ENCODE assay signal across 8 mouse cellular contexts in the genomic region with DNA sequence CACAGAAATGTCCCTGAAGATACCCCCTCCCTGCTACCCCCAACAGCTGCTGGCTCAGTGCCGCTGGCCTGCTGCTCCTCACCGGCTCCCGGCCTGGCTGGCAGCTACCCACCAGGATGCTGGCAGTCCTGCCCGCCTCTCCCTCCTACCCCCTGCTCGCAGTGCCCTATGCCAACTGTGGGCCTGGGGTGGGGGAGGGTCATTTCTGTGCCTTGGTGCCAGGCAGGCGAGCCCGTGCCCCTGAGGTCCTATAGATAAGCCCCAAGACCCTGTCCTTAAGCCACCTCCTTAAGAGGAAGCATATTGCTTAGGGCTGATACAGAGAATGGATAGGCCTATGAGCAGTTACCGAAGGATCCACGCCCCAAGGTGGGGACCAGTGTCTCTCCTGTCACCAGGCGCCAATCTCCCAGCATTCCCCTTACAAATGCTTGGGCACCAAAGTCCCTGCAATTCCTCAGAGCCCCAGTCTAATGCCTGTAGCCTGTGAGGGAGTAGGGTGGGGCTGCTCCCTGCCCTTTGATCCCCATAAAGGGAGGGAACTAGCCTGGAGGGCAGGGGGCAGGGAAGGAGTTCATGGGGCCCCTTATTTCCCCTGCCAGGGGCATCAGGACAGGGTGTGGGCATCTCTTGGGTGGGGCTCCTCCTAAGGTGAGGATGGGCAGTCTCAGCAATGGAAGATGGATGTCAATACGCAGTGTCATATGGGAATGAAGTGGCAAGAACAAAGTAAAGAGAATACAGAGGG. TPM values are rescaled to one million over a fixed set of nuclear protein-coding genes. Genes with fewer than 3 reads are reported as not detected.
A peak's percentile ranks its signal among the peaks of the same experiment; 100 is the strongest.
DNase-seq lines count a peak whose midpoint lies in the region; ATAC-seq and TF ChIP-seq lines count a peak whose summit lies in the region.
"Had no signal": no experiment of that assay in that cellular context is flagged by ENCODE, and none has a peak within 500 bp of the region (broad histone marks: within the 10 kb centered on the region; RNA-seq: fewer than 3 reads in every experiment).

No protein-coding gene starts in this region.

- no peak for TF ChIP-seq POLR2A in liver, adult 2 months (IDR thresholded peaks at IDR 0.05; ENCODE audit: extremely low read depth, insufficient read depth, low read length)

- peaks cover 32% of the 10 kb centered on the region for H3K4me1 ChIP-seq in liver, adult 2 months (ENCODE audit: control insufficient read depth, insufficient read depth, low read length)
- H3K4me1 ChIP-seq in liver, postnatal 0 days (ENCODE audit: insufficient read depth), result peaks cover 51% of the 10 kb centered on the region

- no peak for ATAC-seq in liver, postnatal 0 days
- ATAC-seq in erythroblast, adult 5-6 weeks (replicated peaks; ENCODE audit: low FRiP score, poor library complexity, severe bottlenecking), result no peak

- intact Hi-C loops in heart, postnatal 14 days (cut with DNase I), result no loop called here

- TF ChIP-seq CTCF in liver, adult 2 months (IDR thresholded peaks at IDR 0.05; ENCODE audit: low read depth, low read length), result no peak
- no peak for TF ChIP-seq CTCF in liver, postnatal 0 days (IDR thresholded peaks at IDR 0.05; ENCODE audit: low read depth)

- no peak overlapping the region for H3K9ac ChIP-seq in liver, adult 2 months (ENCODE audit: low read depth, low read length)
- peak overlapping the region; percentile 34; the same call in 1 of the 2 replicates for H3K9ac ChIP-seq in liver, postnatal 0 days (replicated peaks)

- no peak overlapping the region for H3K4me3 ChIP-seq in liver, adult 2 months (ENCODE audit: insufficient read depth, low read depth, low read length)
- H3K4me3 ChIP-seq in liver, postnatal 0 days (ENCODE audit: low read depth, low read length), result peak overlapping the region; percentile 36

- 40% methylated on average over 11 of the region's 11 CpGs for WGBS in liver, adult 2 months
- WGBS in liver, postnatal 0 days (ENCODE audit: insufficient replicate concordance), result 57% methylated on average over 11 of the region's 11 CpGs

- peaks cover 80% of the 10 kb centered on the region for H3K79me2 ChIP-seq in liver, adult 2 months (ENCODE audit: control insufficient read depth, insufficient read depth, low read length)

- peak; percentile 50 for DNase-seq in liver, adult 2 months (ENCODE audit: extremely low read depth, low read depth, low spot score)
- no peak for DNase-seq in liver
- DNase-seq in Muller cell, postnatal 12 days (ENCODE audit: inconsistent ontology term), result peak; percentile 51
- peak; percentile 56 for DNase-seq in cerebellum, adult 8-10 months
- DNase-seq in heart, postnatal 14 days, result peak; percentile 75 to 86
- no peak for DNase-seq in liver, postnatal 0 days

- no peaks in the 10 kb centered on the region for H3K27me3 ChIP-seq in liver, adult 2 months (ENCODE audit: control insufficient read depth, insufficient read depth, low read length)
- peaks cover 12% of the 10 kb centered on the region for H3K27me3 ChIP-seq in liver, postnatal 0 days (ENCODE audit: insufficient read depth, low read length)

- no peaks in the 10 kb centered on the region for H3K9me3 ChIP-seq in liver, postnatal 0 days (ENCODE audit: low read length)

- H3K27ac ChIP-seq in liver, adult 2 months (replicated peaks; ENCODE audit: insufficient read depth, low read depth, low read length), result peak overlapping the region; percentile 10
- H3K27ac ChIP-seq in liver, postnatal 0 days (ENCODE audit: low read depth), result peak overlapping the region; percentile 99

- peaks cover 2% of the 10 kb centered on the region; the same call in 1 of the 2 replicates for H3K36me3 ChIP-seq in liver, adult 2 months (ENCODE audit: control insufficient read depth, insufficient read depth, low read length)
- H3K36me3 ChIP-seq in liver, postnatal 0 days (replicated peaks; ENCODE audit: insufficient read depth, low read length), result 0 out of 2 replicates have a peak, but pooled peaks cover 5% of the 10 kb centered on the region

- no peak for TF ChIP-seq EP300 in liver, postnatal 0 days (IDR thresholded peaks at IDR 0.05; ENCODE audit: low read depth)

- H3K4me2 ChIP-seq in liver, postnatal 0 days (ENCODE audit: low read depth, low read length), result peak overlapping the region; percentile 60

RNA-seq across cellular contexts. Expression of a gene that starts 6.3 kb away (rescaled TPM):
- total RNA-seq in liver, adult 2 months (2014; rRNA removed), result 28.9 and 31.9 TPM in 2 replicates
- 85.0 and 87.2 TPM in 2 replicates for polyA plus RNA-seq in liver, adult 2 months (2012; rRNA removed)
- total RNA-seq in heart, postnatal 14 days (2021), result 10 to 100 TPM; 18.4 to 27.3 TPM
- 4.1 and 4.7 TPM in 2 replicates for polyA plus RNA-seq in liver, postnatal 0 days (2015; fragmentation: Nextera tagmentation; extraction: Ambion mirVana)
- 5.8 and 7.7 TPM in 2 replicates for total RNA-seq in erythroblast, adult 5-6 weeks (2015; ENCODE audit: low replicate concordance)
- total RNA-seq in erythroblast, adult 5-6 weeks (2017; ENCODE audit: low replicate concordance), result 5.4 and 15.2 TPM in 2 replicates

RNA-seq across cellular contexts. Expression of a gene that starts 14.3 kb away (rescaled TPM):
- not detected in 2 replicates for total RNA-seq in liver, adult 2 months (2014; rRNA removed)
- polyA plus RNA-seq in liver, adult 2 months (2012; rRNA removed), result not detected in 2 replicates
- under 1 TPM in 1 of 2 experiments, not detected in 1; 0.98 TPM for total RNA-seq in heart, postnatal 14 days (2021)
- polyA plus RNA-seq in liver, postnatal 0 days (2015; fragmentation: Nextera tagmentation; extraction: Ambion mirVana), result not detected in 2 replicates
- 0.63 and 3.7 TPM in 2 replicates for total RNA-seq in erythroblast, adult 5-6 weeks (2015; ENCODE audit: low replicate concordance)
- total RNA-seq in erythroblast, adult 5-6 weeks (2017; ENCODE audit: low replicate concordance), result 0.17 TPM in 1 of 2 replicates, not detected in the other

RNA-seq across cellular contexts. Expression of a gene that starts 23.3 kb away (rescaled TPM):
- total RNA-seq in liver, adult 2 months (2014; rRNA removed), result not detected in 2 replicates
- polyA plus RNA-seq in liver, adult 2 months (2012; rRNA removed), result 0.04 TPM in 1 of 2 replicates, not detected in the other
- total RNA-seq in heart, postnatal 14 days (2021), result under 1 TPM; 0.22 to 0.48 TPM
- 0.13 and 0.15 TPM in 2 replicates for polyA plus RNA-seq in liver, postnatal 0 days (2015; fragmentation: Nextera tagmentation; extraction: Ambion mirVana)
- total RNA-seq in erythroblast, adult 5-6 weeks (2015; ENCODE audit: low replicate concordance), result not detected in 2 replicates
- not detected in 2 replicates for total RNA-seq in erythroblast, adult 5-6 weeks (2017; ENCODE audit: low replicate concordance)
- total RNA-seq: left cerebral cortex, postnatal 25 days had no signal

RNA-seq across cellular contexts. Expression of a gene that starts 23.4 kb away (rescaled TPM):
- 29.0 and 33.0 TPM in 2 replicates for total RNA-seq in liver, adult 2 months (2014; rRNA removed)
- polyA plus RNA-seq in liver, adult 2 months (2012; rRNA removed), result 62.6 and 67.3 TPM in 2 replicates
- total RNA-seq in heart, postnatal 14 days (2021), result 10 to 100 TPM; 44.7 to 46.1 TPM
- polyA plus RNA-seq in liver, postnatal 0 days (2015; fragmentation: Nextera tagmentation; extraction: Ambion mirVana), result 18.8 and 20.0 TPM in 2 replicates
- total RNA-seq in erythroblast, adult 5-6 weeks (2015; ENCODE audit: low replicate concordance), result 2.1 and 6.3 TPM in 2 replicates
- total RNA-seq in erythroblast, adult 5-6 weeks (2017; ENCODE audit: low replicate concordance), result 1.8 and 3.1 TPM in 2 replicates

RNA-seq across cellular contexts. Expression of a gene that starts 26.5 kb away (rescaled TPM):
- total RNA-seq in liver, adult 2 months (2014; rRNA removed), result not detected in 2 replicates
- polyA plus RNA-seq in liver, adult 2 months (2012; rRNA removed), result 0.05 TPM in 1 of 2 replicates, not detected in the other
- total RNA-seq in heart, postnatal 14 days (2021), result not detected
- polyA plus RNA-seq in liver, postnatal 0 days (2015; fragmentation: Nextera tagmentation; extraction: Ambion mirVana), result 0.05 TPM in 1 of 2 replicates, not detected in the other
- total RNA-seq in erythroblast, adult 5-6 weeks (2015; ENCODE audit: low replicate concordance), result not detected in 2 replicates
- total RNA-seq in erythroblast, adult 5-6 weeks (2017; ENCODE audit: low replicate concordance), result not detected in 2 replicates

Comparison
In these comparisons a context has a peak if more than half of its experiments do, and no peak if none do; other contexts are left out.
1. DNase-seq: peak in liver, adult 2 months (single experiment), Muller cell, postnatal 12 days (single experiment), cerebellum, adult 8-10 months (single experiment) and heart, postnatal 14 days (2 of 2); none in liver (single experiment) and liver, postnatal 0 days (single experiment).